Mouse (Mus musculus): ENCODE results near the gene Vmn2r67. TPM values are rescaled to one million over a fixed set of nuclear protein-coding genes. Genes with fewer than 3 reads are reported as not detected.

Vmn2r67 gene
- polyA plus RNA-seq (2012; rRNA removed), result not detected in 2 replicates

DNA sequence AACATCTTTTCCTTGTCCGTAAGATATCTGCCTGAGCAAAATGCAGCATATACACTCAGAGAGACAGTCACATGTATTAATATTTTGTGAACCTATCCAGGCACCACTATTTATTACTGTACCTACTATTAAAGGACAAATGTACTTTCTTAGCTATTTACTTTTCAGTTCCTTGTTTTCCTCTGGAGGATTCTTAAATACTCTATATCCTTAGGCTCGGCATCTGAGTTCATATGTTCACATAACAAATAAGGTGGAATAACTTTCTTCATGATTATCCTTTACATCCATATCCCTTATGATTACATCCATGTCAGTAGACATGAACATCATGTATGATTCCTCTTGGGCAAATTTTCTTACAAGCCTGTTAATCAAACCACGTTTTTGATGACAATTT is at the start of gene Vmn2r67:
Gene Vmn2r67, minus strand, starts transcription at position 101 of the 400 bp plus-strand sequence.

Other genes with a start within 250 kb of the Vmn2r67 start
- not detected in 2 replicates for gene Vmn2r65, start 191.9 kb downstream of the Vmn2r67 start, polyA plus RNA-seq (2012; rRNA removed)
- not detected in 2 replicates for gene Vmn2r66, start 143.7 kb downstream of the Vmn2r67 start, polyA plus RNA-seq (2012; rRNA removed)
- gene Vmn2r68, start 81.8 kb upstream of the Vmn2r67 start, polyA plus RNA-seq (2012; rRNA removed), result not detected in 2 replicates